Mouse (Mus musculus): Measurements from ENCODE around the gene Exoc3l2. TPM values are rescaled to one million over a fixed set of nuclear protein-coding genes. Genes with fewer than 3 reads are reported as not detected.
A peak's percentile ranks its signal among the peaks of the same experiment; 100 is the strongest.
"Not testable (repeated sequence)": the region's sequence is repeated elsewhere in the genome, so short reads cannot be mapped to it uniquely, and the experiment has no call there.

The Exoc3l2 gene
- total RNA-seq, 2 experiments from 2014 or later = 0.26 to 0.36 TPM

GRCm38 (mm10) chr7:19509786-19510185 lies 46.7 kb downstream of the Exoc3l2 start:
- H3K4me3 ChIP-seq = no peak overlapping the region
- H3K27ac ChIP-seq = no peak overlapping the region
- intact Hi-C loops (cut with DNase I) = loop anchor here (5.0 kb wide), 1 partner anchor 53 kb away; the partner anchor contains the start of gene Ppp1r37
- TF ChIP-seq CTCF (IDR thresholded peaks at IDR 0.05) = no peak
- no peak for DNase-seq (ENCODE audit: extremely low spot score in 1 of 2, low spot score in 2 of 2)

GRCm38 (mm10) chr7:19511934-19512333 lies 48.8 kb downstream of the Exoc3l2 start:
- intact Hi-C loops (cut with DNase I); DNase-seq (ENCODE audit: extremely low spot score in 1 of 2, low spot score in 2 of 2): not testable (repeated sequence)

GRCm38 (mm10) chr7:19512353-19512752 lies 49.2 kb downstream of the Exoc3l2 start:
- H3K4me3 ChIP-seq = no peak overlapping the region
- no peak for TF ChIP-seq CTCF (IDR thresholded peaks at IDR 0.05)
- intact Hi-C loops (cut with DNase I) = no loop called here
- H3K27ac ChIP-seq = no peak overlapping the region
- no peak for DNase-seq (ENCODE audit: extremely low spot score in 1 of 2, low spot score in 2 of 2)

More at GRCm38 (mm10) chr7:19511934-19512333, 48.8 kb downstream of the Exoc3l2 start:
- not testable (repeated sequence) for H3K27ac ChIP-seq, H3K4me3 ChIP-seq

- no peak within 1 kb of the TSS for H3K27ac ChIP-seq
- intact Hi-C loops (cut with DNase I) = no loop called here
- TF ChIP-seq CTCF (IDR thresholded peaks at IDR 0.05) = peak; percentile 53
- peak in 1 of 2 experiments; percentile 11 for DNase-seq (ENCODE audit: extremely low spot score in 1 of 2, low spot score in 2 of 2)
- peak within 1 kb of the TSS; percentile 22; the same call in 1 of the 2 replicates for H3K4me3 ChIP-seq
Observed at GRCm38 (mm10) chr7:19517652-19518365, 54.7 kb downstream of the Exoc3l2 start, which contains the start of gene Nkpd1. Gene Nkpd1 (plus strand): TSS chr7:19517838.

GRCm38 (mm10) chr7:19520032-19520431 lies 56.9 kb downstream of the Exoc3l2 start:
- H3K27ac ChIP-seq = no peak overlapping the region
- DNase-seq (ENCODE audit: extremely low spot score in 1 of 2, low spot score in 2 of 2) = no peak
- intact Hi-C loops (cut with DNase I) = no loop called here
- H3K4me3 ChIP-seq = no peak overlapping the region
- TF ChIP-seq CTCF (IDR thresholded peaks at IDR 0.05) = no peak

GRCm38 (mm10) chr7:19523017-19523756 lies 60.1 kb downstream of the Exoc3l2 start:
- no peak for DNase-seq (ENCODE audit: extremely low spot score in 1 of 2, low spot score in 2 of 2)
- peak overlapping the region; percentile 40 for H3K4me3 ChIP-seq
- intact Hi-C loops (cut with DNase I) = no loop called here
- TF ChIP-seq CTCF (IDR thresholded peaks at IDR 0.05) = no peak
- no peak overlapping the region for H3K27ac ChIP-seq

- no peak overlapping the region for H3K27ac ChIP-seq
- intact Hi-C loops (cut with DNase I) = no loop called here
- DNase-seq (ENCODE audit: extremely low spot score in 1 of 2, low spot score in 2 of 2) = peak; percentile 68 to 74
- peak overlapping the region; percentile 40 for H3K4me3 ChIP-seq
- TF ChIP-seq CTCF (IDR thresholded peaks at IDR 0.05) = peak; percentile 63
Observed at GRCm38 (mm10) chr7:19523757-19524419, 60.8 kb downstream of the Exoc3l2 start.

- Histone ChIP-seq H3K27ac (no peak overlapping the region), H3K4me3 (peak overlapping the region; percentile 40)
- no peak for DNase-seq (ENCODE audit: extremely low spot score in 1 of 2, low spot score in 2 of 2)
- TF ChIP-seq CTCF (IDR thresholded peaks at IDR 0.05) = no peak
- intact Hi-C loops (cut with DNase I) = no loop called here
Observed at GRCm38 (mm10) chr7:19524420-19525104, 61.4 kb downstream of the Exoc3l2 start.

- H3K4me3 ChIP-seq = no peak overlapping the region
- intact Hi-C loops (cut with DNase I) = no loop called here
- no peak; the same call in 1 of the 2 replicates for TF ChIP-seq CTCF (IDR thresholded peaks at IDR 0.05)
- H3K27ac ChIP-seq = no peak overlapping the region
- DNase-seq (ENCODE audit: extremely low spot score in 1 of 2, low spot score in 2 of 2) = no peak
Observed at GRCm38 (mm10) chr7:19525105-19525481, 62.0 kb downstream of the Exoc3l2 start.

GRCm38 (mm10) chr7:19531077-19531476 lies 67.9 kb downstream of the Exoc3l2 start:
- H3K4me3 ChIP-seq = no peak overlapping the region
- intact Hi-C loops (cut with DNase I) = no loop called here
- no peak overlapping the region for H3K27ac ChIP-seq
- no peak; the same call in 1 of the 2 replicates for TF ChIP-seq CTCF (IDR thresholded peaks at IDR 0.05)
- no peak for DNase-seq (ENCODE audit: extremely low spot score in 1 of 2, low spot score in 2 of 2)

- no peak for TF ChIP-seq CTCF (IDR thresholded peaks at IDR 0.05)
- H3K27ac ChIP-seq = no peak overlapping the region
- no peak for DNase-seq (ENCODE audit: extremely low spot score in 1 of 2, low spot score in 2 of 2)
- H3K4me3 ChIP-seq = no peak overlapping the region
- intact Hi-C loops (cut with DNase I) = no loop called here
Observed at GRCm38 (mm10) chr7:19532240-19532639, 69.1 kb downstream of the Exoc3l2 start.

Data from left cerebral cortex, adult 2 months (tissue).